ENCODE assay signal across 16 mouse cellular contexts in genomic region chr8:87064768-87065167, GRCm38 (mm10).
DNase-seq lines count a peak whose midpoint lies in the region; ATAC-seq and TF ChIP-seq lines count a peak whose summit lies in the region.
"Had no signal": no experiment of that assay in that cellular context is flagged by ENCODE, and none has a peak within 500 bp of the region (broad histone marks: within the 10 kb centered on the region; RNA-seq: fewer than 3 reads in every experiment).

No protein-coding gene starts in this region.

- H3K27me3 ChIP-seq in hindbrain, embryonic 10.5 days (ENCODE audit: insufficient read depth, poor library complexity, severe bottlenecking): peaks cover 5% of the 10 kb centered on the region; the same call in 1 of the 2 replicates
- no peaks in the 10 kb centered on the region for H3K27me3 ChIP-seq in hindbrain, embryonic 11.5 days (ENCODE audit: control insufficient read depth, insufficient read depth, low read length)
- no peaks in the 10 kb centered on the region for H3K27me3 ChIP-seq in forebrain, embryonic 14.5 days (replicated peaks; ENCODE audit: control insufficient read depth, insufficient read depth, low read length)
- H3K27me3 ChIP-seq in hindbrain, postnatal 0 days (ENCODE audit: insufficient read depth, low read length): no peaks in the 10 kb centered on the region
- no peaks in the 10 kb centered on the region for H3K27me3 ChIP-seq in neural tube, embryonic 14.5 days (ENCODE audit: control insufficient read depth, insufficient read depth, low read length)
- H3K27me3 ChIP-seq: intestine, embryonic 15.5 days; liver, embryonic 12.5 days; lung, embryonic 15.5 days had no signal

- no peak for ATAC-seq in hindbrain, embryonic 11.5 days (ENCODE audit: low FRiP score)
- ATAC-seq in forebrain, embryonic 14.5 days: peak; percentile 51; the same call in 1 of the 2 replicates
- no peak for ATAC-seq in hindbrain, postnatal 0 days
- no peak for ATAC-seq in neural tube, embryonic 14.5 days (ENCODE audit: low read depth)
- ATAC-seq: intestine, embryonic 15.5 days; liver, embryonic 12.5 days had no signal

- peaks cover 8% of the 10 kb centered on the region; the same call in 1 of the 2 replicates for H3K9me3 ChIP-seq in hindbrain, embryonic 10.5 days
- no peaks in the 10 kb centered on the region for H3K9me3 ChIP-seq in hindbrain, embryonic 11.5 days (ENCODE audit: control insufficient read depth, low read length)
- no peaks in the 10 kb centered on the region for H3K9me3 ChIP-seq in forebrain, embryonic 14.5 days (replicated peaks; ENCODE audit: control insufficient read depth, low read length)
- H3K9me3 ChIP-seq in hindbrain, postnatal 0 days (ENCODE audit: low read length): no peaks in the 10 kb centered on the region
- H3K9me3 ChIP-seq in neural tube, embryonic 14.5 days (ENCODE audit: control insufficient read depth, low read length): no peaks in the 10 kb centered on the region; the same call in 1 of the 2 replicates
- H3K9me3 ChIP-seq: intestine, embryonic 15.5 days; lung, embryonic 15.5 days had no signal

- H3K4me2 ChIP-seq in hindbrain, embryonic 11.5 days (replicated peaks; ENCODE audit: low read depth, low read length): no peak overlapping the region
- H3K4me2 ChIP-seq in forebrain, embryonic 14.5 days (ENCODE audit: low read length): no peak overlapping the region
- no peak overlapping the region for H3K4me2 ChIP-seq in hindbrain, postnatal 0 days (ENCODE audit: low read depth, low read length)
- no peak overlapping the region for H3K4me2 ChIP-seq in neural tube, embryonic 14.5 days (ENCODE audit: low read depth, low read length)
- H3K4me2 ChIP-seq: intestine, embryonic 15.5 days; liver, embryonic 12.5 days; lung, embryonic 15.5 days had no signal

- H3K4me1 ChIP-seq in hindbrain, embryonic 10.5 days (replicated peaks): peaks cover 7% of the 10 kb centered on the region; the same call in 1 of the 2 replicates
- H3K4me1 ChIP-seq in hindbrain, embryonic 11.5 days (replicated peaks; ENCODE audit: control insufficient read depth, insufficient read depth, low read length): no peaks in the 10 kb centered on the region
- H3K4me1 ChIP-seq in forebrain, embryonic 14.5 days (ENCODE audit: control insufficient read depth, insufficient read depth, low read length): peaks cover 2% of the 10 kb centered on the region; the same call in 1 of the 2 replicates
- H3K4me1 ChIP-seq in hindbrain, postnatal 0 days (ENCODE audit: insufficient read depth, low read length): no peaks in the 10 kb centered on the region
- peaks cover 8% of the 10 kb centered on the region for H3K4me1 ChIP-seq in neural tube, embryonic 14.5 days (ENCODE audit: control insufficient read depth, insufficient read depth, low read length)
- H3K4me1 ChIP-seq: intestine, embryonic 15.5 days; liver, embryonic 12.5 days; lung, embryonic 15.5 days had no signal

- TF ChIP-seq CTCF in hindbrain, postnatal 0 days (IDR thresholded peaks at IDR 0.05; ENCODE audit: low read depth): no peak

- DNase-seq in hindbrain, embryonic 10.5 days (ENCODE audit: low spot score): no peak
- no peak for DNase-seq in hindbrain, embryonic 11.5 days (ENCODE audit: low spot score)
- DNase-seq in forebrain, embryonic 14.5 days (ENCODE audit: low spot score): peak; percentile 38
- DNase-seq in hindbrain, postnatal 0 days (ENCODE audit: low spot score): no peak
- no peak for DNase-seq in left cerebral cortex, adult 18-20 months (ENCODE audit: low spot score in 2 of 2)
- no peak for DNase-seq in thymus, postnatal 25 days
- DNase-seq: adrenal gland, adult 2 months; embryo, embryonic 11 days; gastrocnemius, postnatal 14 days; heart, postnatal 14 days; thymus, postnatal 4 days had no signal

- no peak overlapping the region for H3K9ac ChIP-seq in hindbrain, embryonic 11.5 days (ENCODE audit: low read depth, low read length)
- H3K9ac ChIP-seq in forebrain, embryonic 14.5 days (ENCODE audit: low read length): no peak overlapping the region
- H3K9ac ChIP-seq in hindbrain, postnatal 0 days (replicated peaks; ENCODE audit: low read length): no peak overlapping the region
- H3K9ac ChIP-seq in neural tube, embryonic 14.5 days (replicated peaks; ENCODE audit: low read depth, low read length): no peak overlapping the region
- H3K9ac ChIP-seq: intestine, embryonic 15.5 days; liver, embryonic 12.5 days; lung, embryonic 15.5 days had no signal

- H3K36me3 ChIP-seq in hindbrain, embryonic 10.5 days: no peaks in the 10 kb centered on the region
- no peaks in the 10 kb centered on the region for H3K36me3 ChIP-seq in hindbrain, embryonic 11.5 days (ENCODE audit: control insufficient read depth, insufficient read depth, low read length)
- H3K36me3 ChIP-seq in forebrain, embryonic 14.5 days (ENCODE audit: control insufficient read depth, insufficient read depth, low read length): no peaks in the 10 kb centered on the region
- no peaks in the 10 kb centered on the region for H3K36me3 ChIP-seq in hindbrain, postnatal 0 days (ENCODE audit: insufficient read depth, low read length)
- no peaks in the 10 kb centered on the region for H3K36me3 ChIP-seq in neural tube, embryonic 14.5 days (ENCODE audit: control insufficient read depth, insufficient read depth, low read length)
- H3K36me3 ChIP-seq: intestine, embryonic 15.5 days; liver, embryonic 12.5 days; lung, embryonic 15.5 days had no signal

- no peak overlapping the region for H3K4me3 ChIP-seq in hindbrain, embryonic 10.5 days
- no peak overlapping the region for H3K4me3 ChIP-seq in hindbrain, embryonic 11.5 days (ENCODE audit: low read depth, low read length)
- no peak overlapping the region for H3K4me3 ChIP-seq in forebrain, embryonic 14.5 days (ENCODE audit: low read depth, low read length)
- no peak overlapping the region for H3K4me3 ChIP-seq in hindbrain, postnatal 0 days (ENCODE audit: low read length)
- H3K4me3 ChIP-seq in neural tube, embryonic 14.5 days (ENCODE audit: low read depth, low read length): no peak overlapping the region
- H3K4me3 ChIP-seq: intestine, embryonic 15.5 days; liver, embryonic 12.5 days; lung, embryonic 15.5 days had no signal

- 92% methylated on average over 9 of the region's 9 CpGs for WGBS in hindbrain, embryonic 10.5 days
- WGBS in hindbrain, embryonic 11.5 days: 91% methylated on average over 9 of the region's 9 CpGs
- WGBS in forebrain, embryonic 14.5 days: 16% methylated on average over 9 of the region's 9 CpGs
- 67% methylated on average over 9 of the region's 9 CpGs for WGBS in hindbrain, postnatal 0 days
- WGBS in neural tube, embryonic 14.5 days: 83% methylated on average over 9 of the region's 9 CpGs

- H3K27ac ChIP-seq in hindbrain, embryonic 10.5 days: peak overlapping the region; percentile 53
- no peak overlapping the region for H3K27ac ChIP-seq in hindbrain, embryonic 11.5 days (ENCODE audit: low read depth, low read length)
- 0 out of 2 replicates have a peak overlapping the region, but pooled peaks have one; percentile 17 for H3K27ac ChIP-seq in forebrain, embryonic 14.5 days (ENCODE audit: low read depth, low read length)
- H3K27ac ChIP-seq in hindbrain, postnatal 0 days: peak overlapping the region; percentile 32; the same call in 1 of the 2 replicates
- H3K27ac ChIP-seq in neural tube, embryonic 14.5 days (ENCODE audit: low read depth, low read length): peak overlapping the region; percentile 1; the same call in 1 of the 2 replicates
- H3K27ac ChIP-seq: intestine, embryonic 15.5 days; liver, embryonic 12.5 days; lung, embryonic 15.5 days; stomach, postnatal 0 days had no signal
